17 mouse cellular contexts compared by ENCODE assay signal in genomic region chr15:27664126-27664525, GRCm38 (mm10). TPM values are rescaled to one million over a fixed set of nuclear protein-coding genes. Genes with fewer than 3 reads are reported as not detected.
DNase-seq lines count a peak whose midpoint lies in the region.
"Had no signal": no experiment of that assay in that cellular context is flagged by ENCODE, and none has a peak within 500 bp of the region (broad histone marks: within the 10 kb centered on the region; RNA-seq: fewer than 3 reads in every experiment).

No protein-coding gene starts in this region.

- peaks cover 25% of the 10 kb centered on the region for H3K36me3 ChIP-seq in macrophage (ENCODE audit: inconsistent target)
- H3K36me3 ChIP-seq: hindbrain, embryonic 13.5 days; lung, embryonic 15.5 days; neural tube, embryonic 12.5 days had no signal

- H3K4me3 ChIP-seq in macrophage (ENCODE audit: inconsistent target), result no peak overlapping the region
- H3K4me3 ChIP-seq: embryonic facial prominence, embryonic 15.5 days; hindbrain, embryonic 13.5 days; lung, embryonic 15.5 days; neural tube, embryonic 12.5 days had no signal

- 0% methylated on average over 7 of the region's 9 CpGs for WGBS in macrophage (ENCODE audit: missing documents)

- H3K79me2 ChIP-seq in macrophage (ENCODE audit: inconsistent target), result peaks cover 63% of the 10 kb centered on the region

- peak overlapping the region; percentile 93 for H3K27ac ChIP-seq in macrophage
- H3K27ac ChIP-seq: embryonic facial prominence, embryonic 15.5 days; hindbrain, embryonic 13.5 days; lung, embryonic 15.5 days; neural tube, embryonic 12.5 days had no signal

- peak; percentile 79 for DNase-seq in layer of hippocampus, adult 9-11 months
- DNase-seq in layer of hippocampus, postnatal 14 days (ENCODE audit: low spot score in 2 of 2), result no peak
- peak; percentile 51 to 57 for DNase-seq in spleen, postnatal 36 days (ENCODE audit: low spot score in 2 of 2)
- no peak for DNase-seq in spleen, adult 12 weeks (ENCODE audit: low spot score)
- no peak for DNase-seq in cerebellum, postnatal 14 days
- DNase-seq in cerebellum, adult 11 months, result no peak
- DNase-seq: cerebellum, adult 8-10 months; kidney, postnatal 10 days; layer of hippocampus, postnatal 36 days; left cerebral cortex, postnatal 4 days; right cerebral cortex, postnatal 4 days; thymus, postnatal 14 days had no signal

RNA-seq across cellular contexts. Expression of gene Otulinl, which starts 17.3 kb away (rescaled TPM):
- 10 to 100 TPM; 31.1 to 32.0 TPM for total RNA-seq in layer of hippocampus, postnatal 14 days (2021)
- 100 to 1,000 TPM in 8 of 26 experiments, 10 to 100 TPM in 18; 19.8 to 170 (median 74.5) TPM for total RNA-seq in macrophage (2018; cell fraction: chromatin; rRNA removed)
- total RNA-seq in macrophage (2018; cell fraction: cytosol; rRNA removed), result 100 to 1,000 TPM in 9 of 26 experiments, 10 to 100 TPM in 17; 38.0 to 139 (median 90.4) TPM
- total RNA-seq in macrophage (2018; cell fraction: nucleus; rRNA removed), result 100 to 1,000 TPM in 12 of 26 experiments, 10 to 100 TPM in 14; 31.4 to 206 (median 98.5) TPM
- polyA plus RNA-seq in macrophage (2018), result 61.1 to 168 TPM (median 87.5 TPM) in 3 replicates

RNA-seq across cellular contexts. Expression of gene Otulin, which starts 33.6 kb away (rescaled TPM):
- 10 to 100 TPM; 22.0 to 22.4 TPM for total RNA-seq in layer of hippocampus, postnatal 14 days (2021)
- 100 to 1,000 TPM in 2 of 26 experiments, 10 to 100 TPM in 24; 33.5 to 108 (median 60.6) TPM for total RNA-seq in macrophage (2018; cell fraction: chromatin; rRNA removed)
- 10 to 100 TPM; 41.1 to 67.8 (median 52.0) TPM for total RNA-seq in macrophage (2018; cell fraction: cytosol; rRNA removed)
- total RNA-seq in macrophage (2018; cell fraction: nucleus; rRNA removed), result 100 to 1,000 TPM in 3 of 26 experiments, 10 to 100 TPM in 23; 40.5 to 114 (median 67.3) TPM
- 43.1 to 52.3 TPM (median 48.8 TPM) in 3 replicates for polyA plus RNA-seq in macrophage (2018)

Comparison
In these comparisons a context has a peak if more than half of its experiments do, and no peak if none do; other contexts are left out.
1. DNase-seq: peak in layer of hippocampus, adult 9-11 months (single experiment) and spleen, postnatal 36 days (2 of 2); none in layer of hippocampus, postnatal 14 days (0 of 2), spleen, adult 12 weeks (single experiment), cerebellum, postnatal 14 days (0 of 2) and cerebellum, adult 11 months (single experiment).